Mouse (Mus musculus) heart, adult 8-10 months (tissue): Measurements from ENCODE around the gene Naaladl2. TPM values are rescaled to one million over a fixed set of nuclear protein-coding genes. Genes with fewer than 3 reads are reported as not detected.
"Not testable (repeated sequence)": the region's sequence is repeated elsewhere in the genome, so short reads cannot be mapped to it uniquely, and the experiment has no call there.

ENCODE experiments used
- DNase-seq: peaks from one replicate; pipeline ENCODE4 v3.0.0; 2022; ENCODE audit warnings: low spot score
- total RNA-seq, 4 experiments: library from RNA; stranded (reverse); gene quantifications; 2 replicates each; pipeline ENCODE4 v1.2.4; 2022

Naaladl2 gene
- under 1 TPM; 0.06 to 0.60 (median 0.21) TPM for total RNA-seq

GRCm38 (mm10) chr3:25143555-25144311, at the start of gene Naaladl2:
TSS of gene Naaladl2 (minus strand) at chr3:25144261.
- DNase-seq = no peak

- DNase-seq = no peak
Measured at GRCm38 (mm10) chr3:25151721-25152120, 7.7 kb upstream of the Naaladl2 start.

- DNase-seq = no peak
Measured at GRCm38 (mm10) chr3:25147271-25147670, 3.2 kb upstream of the Naaladl2 start.

- DNase-seq = no peak
Measured at GRCm38 (mm10) chr3:25144961-25145697, 1.1 kb upstream of the Naaladl2 start.

- no peak for DNase-seq
Measured at GRCm38 (mm10) chr3:25143111-25143510, 950 bp downstream of the Naaladl2 start.

- DNase-seq = no peak
Measured at GRCm38 (mm10) chr3:25131848-25132247, 12.2 kb downstream of the Naaladl2 start.

GRCm38 (mm10) chr3:25127864-25128263, 16.2 kb downstream of the Naaladl2 start:
- no peak for DNase-seq

GRCm38 (mm10) chr3:25124919-25125846, 18.9 kb downstream of the Naaladl2 start:
- no peak for DNase-seq

- DNase-seq = no peak
Measured at GRCm38 (mm10) chr3:25113107-25113506, 31.0 kb downstream of the Naaladl2 start.

- peak; percentile 5 for DNase-seq
Measured at GRCm38 (mm10) chr3:25108997-25109396, 35.1 kb downstream of the Naaladl2 start.

GRCm38 (mm10) chr3:25092986-25093385, 51.1 kb downstream of the Naaladl2 start:
- no peak for DNase-seq

- DNase-seq = no peak
Measured at GRCm38 (mm10) chr3:25075785-25076184, 68.3 kb downstream of the Naaladl2 start.

- no peak for DNase-seq
Measured at GRCm38 (mm10) chr3:25074266-25074665, 69.8 kb downstream of the Naaladl2 start.

- no peak for DNase-seq
Measured at GRCm38 (mm10) chr3:25073821-25074220, 70.2 kb downstream of the Naaladl2 start.

GRCm38 (mm10) chr3:25063217-25063616, 80.8 kb downstream of the Naaladl2 start:
- peak; percentile 18 for DNase-seq

GRCm38 (mm10) chr3:25052975-25053374, 91.1 kb downstream of the Naaladl2 start:
- no peak for DNase-seq

- no peak for DNase-seq
Measured at GRCm38 (mm10) chr3:25019972-25020371, 124.1 kb downstream of the Naaladl2 start.

- DNase-seq = no peak
Measured at GRCm38 (mm10) chr3:25010751-25011150, 133.3 kb downstream of the Naaladl2 start.

GRCm38 (mm10) chr3:25006802-25007201, 137.3 kb downstream of the Naaladl2 start:
- not testable (repeated sequence) for DNase-seq

- DNase-seq = no peak
Measured at GRCm38 (mm10) chr3:24992577-24992976, 151.5 kb downstream of the Naaladl2 start.

- DNase-seq = no peak
Measured at GRCm38 (mm10) chr3:24992078-24992477, 152.0 kb downstream of the Naaladl2 start.

GRCm38 (mm10) chr3:24982111-24982510, 161.9 kb downstream of the Naaladl2 start:
- DNase-seq = peak; percentile 1
